Mouse (Mus musculus) hindbrain, embryonic 11.5 days (tissue): ENCODE measurements around the gene Acot5. TPM values are rescaled to one million over a fixed set of nuclear protein-coding genes. Genes with fewer than 3 reads are reported as not detected.
"Not testable (repeated sequence)": the region's sequence is repeated elsewhere in the genome, so short reads cannot be mapped to it uniquely, and the experiment has no call there.

Experiments
- ATAC-seq: fragments of 200-750 bp; cut with Nextera tagmentation; 2 replicates; pipeline ENCODE4 v1.8.0; 2017; ENCODE audit warnings: mild to moderate bottlenecking, moderate TSS enrichment, moderate library complexity; ENCODE audit not compliant: low FRiP score
- DNase-seq: peaks from one replicate; pipeline ENCODE4 v3.0.0-alpha.2; 2015; ENCODE audit warnings: low spot score
- H3K27ac ChIP-seq: fragments of 300-500 bp; sonication (generic); 2 replicates; pipeline ENCODE4 v1.5.1; 2014; ENCODE audit warnings: mild to moderate bottlenecking, low read depth, low read length
- H3K27me3 ChIP-seq: fragments of 300-500 bp; sonication (generic); 2 replicates; pipeline ENCODE4 v1.6.1; 2014; ENCODE audit warnings: mild to moderate bottlenecking, low read length, moderate library complexity, mixed read lengths; ENCODE audit not compliant: control insufficient read depth, insufficient read depth
- H3K36me3 ChIP-seq: fragments of 300-500 bp; sonication (generic); 2 replicates; pipeline ENCODE4 v1.6.1; 2014; ENCODE audit warnings: mild to moderate bottlenecking, low read length, moderate library complexity, mixed read lengths; ENCODE audit not compliant: control insufficient read depth, insufficient read depth
- H3K4me1 ChIP-seq: fragments of 300-500 bp; sonication (generic); replicated peaks from 2 replicates; pipeline ENCODE4 v1.6.1; 2014; ENCODE audit warnings: low read length, mixed read lengths; ENCODE audit not compliant: control insufficient read depth, insufficient read depth
- H3K4me2 ChIP-seq: fragments of 300-500 bp; sonication (generic); replicated peaks from 2 replicates; pipeline ENCODE4 v1.6.1; 2014; ENCODE audit warnings: mild to moderate bottlenecking, low read depth, low read length
- H3K4me3 ChIP-seq: fragments of 300-500 bp; sonication (generic); 2 replicates; pipeline ENCODE4 v1.5.1; 2014; ENCODE audit warnings: low read depth, low read length
- H3K9ac ChIP-seq: fragments of 300-500 bp; sonication (generic); 2 replicates; pipeline ENCODE4 v1.6.1; 2014; ENCODE audit warnings: low read depth, low read length
- H3K9me3 ChIP-seq: fragments of 300-500 bp; sonication (generic); 2 replicates; pipeline ENCODE4 v1.6.1; 2016; ENCODE audit warnings: low read length; ENCODE audit not compliant: control insufficient read depth
- WGBS: fragments of 180-500 bp; shearing (Covaris S2); extraction: QIAGEN DNeasy Blood & Tissue Kit; methylation state at CpG from one replicate; pipeline ENCODE4 v1.1.7; 2014; 5-methylcytosine and 5-hydroxymethylcytosine counted together
- polyA plus RNA-seq: library from polyadenylated mRNA; unstranded; fragments of >200 nt; fragmentation: Nextera tagmentation; extraction: Ambion mirVana; gene quantifications from 2 replicates; pipeline ENCODE4 v1.2.1, GENCODE M21; 2014

Acot5 gene
- polyA plus RNA-seq, 1 experiment from 2014 or later: not detected

DNA sequence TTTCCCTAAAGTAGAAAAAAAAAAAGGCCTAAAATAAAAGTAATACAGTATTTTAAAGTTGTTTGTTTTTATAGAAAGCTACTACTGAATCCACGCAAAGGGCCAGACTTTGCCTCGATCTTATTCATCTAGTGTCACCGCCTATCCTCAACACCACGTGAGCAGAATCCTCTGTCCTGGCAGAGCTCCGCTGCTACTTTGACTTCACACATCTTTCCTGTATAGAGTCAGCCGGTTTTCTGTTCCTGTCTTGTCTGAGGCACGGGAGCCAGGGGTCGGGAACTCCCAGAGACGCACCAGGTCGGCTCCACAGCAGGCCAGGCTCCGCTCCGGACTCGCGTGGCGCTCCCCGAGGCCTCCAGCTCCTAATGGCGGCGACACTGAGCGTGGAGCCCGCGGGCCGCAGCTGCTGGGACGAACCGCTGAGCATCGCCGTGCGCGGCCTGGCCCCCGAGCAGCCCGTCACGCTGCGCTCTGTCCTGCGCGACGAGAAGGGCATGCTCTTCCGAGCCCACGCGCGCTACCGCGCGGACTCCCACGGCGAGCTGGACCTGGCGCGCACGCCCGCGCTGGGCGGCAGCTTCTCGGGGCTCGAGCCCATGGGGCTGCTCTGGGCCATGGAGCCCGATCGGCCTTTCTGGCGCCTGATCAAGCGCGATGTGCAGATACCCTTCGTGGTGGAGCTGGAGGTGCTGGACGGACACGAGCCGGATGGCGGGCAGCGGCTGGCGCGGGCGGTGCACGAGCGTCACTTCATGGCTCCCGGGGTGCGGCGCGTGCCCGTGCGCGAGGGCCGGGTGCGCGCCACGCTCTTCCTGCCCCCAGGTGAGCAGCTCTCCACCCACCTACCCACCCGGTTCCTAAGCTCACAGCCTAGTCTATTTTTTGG lies 31.7 kb downstream of the Acot5 start, which contains the start of gene Acot6:
Acot6 (plus strand) TSS at position 51 of the 889 bp plus-strand sequence.
- WGBS: under 1% methylated on average over 25 of the region's 80 CpGs
- Histone ChIP-seq H3K4me3 (peak within 1 kb of the TSS; percentile 36), H3K4me2 (peak within 1 kb of the TSS; percentile 57), H3K9ac (peak within 1 kb of the TSS; percentile 45)
- not testable (repeated sequence) for H3K36me3 ChIP-seq, H3K9me3 ChIP-seq, H3K27ac ChIP-seq, H3K27me3 ChIP-seq, H3K4me1 ChIP-seq
- DNase-seq (peak; percentile 64), ATAC-seq (peak; percentile 54; the same call in 1 of the 2 replicates)

DNA sequence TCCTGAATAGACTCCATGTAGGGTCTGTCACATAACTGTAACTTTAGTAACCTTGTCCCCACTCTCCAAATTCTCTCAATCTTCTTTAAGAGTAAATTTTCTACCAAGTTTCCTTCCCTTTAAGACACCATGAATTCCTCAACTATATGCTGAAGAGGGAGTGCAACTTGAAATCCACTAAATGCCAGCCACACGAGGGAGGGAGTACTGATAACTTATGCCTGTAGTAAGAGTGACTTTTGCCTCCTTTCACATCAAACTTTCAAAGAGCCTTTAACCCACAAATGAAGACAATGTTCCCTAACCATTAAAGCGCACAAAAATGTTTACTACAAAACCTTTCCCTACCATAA lies 32.3 kb downstream of the Acot5 start:
- DNase-seq: peak; percentile 15
- Histone ChIP-seq H3K4me1 (no peaks in the 10 kb centered on the region), H3K27ac (no peak overlapping the region), H3K36me3 (no peaks in the 10 kb centered on the region), H3K9me3 (no peaks in the 10 kb centered on the region), H3K4me2 (peak overlapping the region; percentile 57), H3K27me3 (no peaks in the 10 kb centered on the region), H3K4me3 (peak overlapping the region; percentile 36), H3K9ac (no peak overlapping the region; the same call in 1 of the 2 replicates)
- WGBS: 68% methylated on average over 2 of the region's 2 CpGs
- ATAC-seq: no peak

DNA sequence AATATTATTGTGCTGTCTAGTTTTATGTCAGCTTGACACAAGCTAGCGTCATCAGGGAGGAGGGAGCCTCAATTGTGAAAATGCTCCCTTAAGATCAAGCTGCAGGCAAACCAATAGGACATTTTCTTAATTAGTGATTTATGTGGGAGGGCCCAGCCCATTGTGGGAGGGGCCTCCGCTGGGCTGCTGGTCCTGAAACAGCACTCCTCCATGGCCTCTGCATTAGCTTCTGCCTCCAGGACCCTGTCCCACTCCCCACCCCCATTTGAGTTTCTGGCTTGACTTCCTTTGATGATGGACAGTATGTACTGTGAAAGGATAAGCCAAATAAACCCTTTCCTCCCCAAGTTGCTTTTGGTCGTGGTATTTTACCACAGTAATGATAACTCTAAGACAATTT lies 37.9 kb downstream of the Acot5 start:
- WGBS: 75% methylated on average over 3 of the region's 3 CpGs
- no peak overlapping the region for H3K4me3 ChIP-seq
- DNase-seq (no peak), ATAC-seq (no peak)
- H3K36me3 ChIP-seq: no peaks in the 10 kb centered on the region
- H3K9ac ChIP-seq: no peak overlapping the region
- no peaks in the 10 kb centered on the region for H3K9me3 ChIP-seq
- no peak overlapping the region for H3K27ac ChIP-seq
- no peak overlapping the region for H3K4me2 ChIP-seq
- no peaks in the 10 kb centered on the region for H3K27me3 ChIP-seq
- no peaks in the 10 kb centered on the region for H3K4me1 ChIP-seq

DNA sequence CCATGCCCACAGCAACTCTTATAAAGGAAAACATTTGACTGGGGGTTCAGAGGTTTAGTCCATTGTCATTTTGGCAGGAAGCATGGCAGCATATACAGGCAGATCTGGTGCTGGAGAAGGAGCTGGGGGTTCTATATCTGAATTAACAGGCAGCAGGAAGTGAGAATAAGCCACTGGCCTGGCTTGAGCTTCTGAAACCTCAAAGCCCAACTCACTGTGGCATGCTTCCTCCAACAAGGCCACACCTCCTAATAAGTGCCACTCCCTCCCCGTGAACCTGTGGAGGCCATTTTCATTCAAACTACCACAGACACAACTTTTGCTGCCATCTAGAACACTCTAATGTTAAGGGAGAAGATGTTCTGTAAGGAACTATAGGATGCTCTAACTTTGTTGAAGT lies 38.6 kb downstream of the Acot5 start:
- no peaks in the 10 kb centered on the region for H3K27me3 ChIP-seq
- H3K9ac ChIP-seq: no peak overlapping the region
- H3K27ac ChIP-seq: no peak overlapping the region
- no peak overlapping the region for H3K4me3 ChIP-seq
- 65% methylated on average over 1 of the region's 1 CpGs for WGBS
- H3K4me1 ChIP-seq: no peaks in the 10 kb centered on the region
- no peaks in the 10 kb centered on the region for H3K36me3 ChIP-seq
- H3K9me3 ChIP-seq: no peaks in the 10 kb centered on the region
- ATAC-seq (no peak), DNase-seq (no peak)
- H3K4me2 ChIP-seq: no peak overlapping the region

GRCm38 (mm10) chr12:84109924-84110323 lies 40.8 kb downstream of the Acot5 start:
- H3K9ac ChIP-seq: no peak overlapping the region
- no peak overlapping the region for H3K4me2 ChIP-seq
- H3K4me3 ChIP-seq: no peak overlapping the region
- peaks cover 3% of the 10 kb centered on the region; the same call in 1 of the 2 replicates for H3K4me1 ChIP-seq
- no peak overlapping the region for H3K27ac ChIP-seq
- H3K9me3 ChIP-seq: no peaks in the 10 kb centered on the region
- DNase-seq (no peak), ATAC-seq (no peak)
- H3K36me3 ChIP-seq: no peaks in the 10 kb centered on the region
- H3K27me3 ChIP-seq: no peaks in the 10 kb centered on the region
- 80% methylated on average over 1 of the region's 1 CpGs for WGBS

DNA sequence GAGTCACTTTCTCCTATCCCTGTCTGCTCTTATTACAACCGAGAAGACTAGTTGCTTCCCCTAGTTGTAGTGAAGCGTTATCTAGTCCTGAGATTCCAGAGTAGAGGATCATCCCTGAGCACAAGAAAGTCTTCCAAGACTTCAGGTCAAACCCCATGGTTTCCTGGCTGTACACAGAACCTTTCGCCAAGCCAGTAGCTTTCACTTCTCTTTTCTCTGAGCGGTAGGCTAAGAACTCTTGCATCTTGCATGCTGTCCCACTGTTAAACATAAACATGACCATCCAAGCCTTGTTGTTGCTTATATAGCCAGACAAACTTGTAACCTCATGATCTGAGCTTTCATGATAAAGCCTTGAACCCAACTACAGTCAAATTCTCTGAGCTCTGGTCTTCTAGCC lies 41.7 kb downstream of the Acot5 start:
- Histone ChIP-seq H3K9me3 (no peaks in the 10 kb centered on the region), H3K27ac (no peak overlapping the region), H3K36me3 (no peaks in the 10 kb centered on the region), H3K4me1 (peaks cover 4% of the 10 kb centered on the region; the same call in 1 of the 2 replicates), H3K4me2 (no peak overlapping the region), H3K4me3 (no peak overlapping the region), H3K9ac (no peak overlapping the region), H3K27me3 (no peaks in the 10 kb centered on the region)
- ATAC-seq (no peak), DNase-seq (no peak)
- WGBS: 88% methylated on average over 4 of the region's 4 CpGs

DNA sequence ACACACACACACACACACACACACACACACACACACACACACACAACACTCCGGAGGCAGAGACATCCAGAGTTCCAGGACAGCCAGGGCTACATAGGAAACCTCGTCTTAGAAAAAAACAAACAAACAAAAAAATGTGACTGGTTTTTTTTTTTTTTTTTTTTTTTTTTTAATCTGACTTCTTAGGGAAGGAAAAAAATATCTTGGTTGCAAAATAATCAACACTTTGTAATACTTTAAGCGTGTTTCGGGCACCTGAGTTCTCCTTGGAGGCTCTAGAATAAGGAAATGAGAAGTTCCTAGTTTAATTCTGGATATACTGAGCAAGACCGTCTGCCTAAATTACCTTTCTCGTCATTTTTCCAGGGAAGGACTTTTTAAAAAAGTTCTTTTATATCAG lies 44.6 kb downstream of the Acot5 start:
- 47% methylated on average over 6 of the region's 6 CpGs for WGBS
- H3K9me3 ChIP-seq: no peaks in the 10 kb centered on the region
- H3K36me3 ChIP-seq: no peaks in the 10 kb centered on the region
- H3K4me2 ChIP-seq: peak overlapping the region; percentile 44
- no peak overlapping the region for H3K9ac ChIP-seq
- H3K27me3 ChIP-seq: no peaks in the 10 kb centered on the region
- no peak for ATAC-seq
- no peak for DNase-seq
- H3K4me3 ChIP-seq: peak overlapping the region; percentile 75; the same call in 1 of the 2 replicates
- no peak overlapping the region for H3K27ac ChIP-seq
- peaks cover 4% of the 10 kb centered on the region; the same call in 1 of the 2 replicates for H3K4me1 ChIP-seq

GRCm38 (mm10) chr12:84114153-84114994 lies 45.2 kb downstream of the Acot5 start, which contains the start of gene Dnal1:
Gene Dnal1, plus strand, starts transcription at chr12:84114366.
- peaks cover 4% of the 10 kb centered on the region; the same call in 1 of the 2 replicates for H3K4me1 ChIP-seq
- DNase-seq: peak; percentile 94
- H3K36me3 ChIP-seq: no peaks in the 10 kb centered on the region
- 2% methylated on average over 30 of the region's 35 CpGs for WGBS
- H3K4me3 ChIP-seq: peak within 1 kb of the TSS; percentile 75
- H3K9ac ChIP-seq: peak within 1 kb of the TSS; percentile 74
- H3K4me2 ChIP-seq: peak within 1 kb of the TSS; percentile 44
- H3K27ac ChIP-seq: peak within 1 kb of the TSS; percentile 33; the same call in 1 of the 2 replicates
- peak; percentile 94 for ATAC-seq
- H3K27me3 ChIP-seq: no peaks in the 10 kb centered on the region
- no peaks in the 10 kb centered on the region for H3K9me3 ChIP-seq
